Mouse (Mus musculus) heart, embryonic 11.5 days (tissue): ENCODE measurements around the gene Kcnh4. TPM values are rescaled to one million over a fixed set of nuclear protein-coding genes. Genes with fewer than 3 reads are reported as not detected.

ENCODE experiments used
- ATAC-seq: fragments of 200-750 bp; cut with Nextera tagmentation; replicated peaks from 2 replicates; pipeline ENCODE4 v1.8.0; 2017; ENCODE audit warnings: moderate library complexity; ENCODE audit not compliant: insufficient number of reproducible peaks, low FRiP score, low TSS enrichment
- H3K27ac ChIP-seq: fragments of 300-500 bp; sonication (generic); 2 replicates; pipeline ENCODE4 v1.5.1; 2014; ENCODE audit warnings: mild to moderate bottlenecking, low read depth, low read length
- H3K27me3 ChIP-seq: fragments of 300-500 bp; sonication (generic); 2 replicates; pipeline ENCODE4 v1.6.1; 2014; ENCODE audit warnings: mild to moderate bottlenecking, low read length, mixed read lengths; ENCODE audit not compliant: control insufficient read depth, insufficient read depth
- H3K36me3 ChIP-seq: fragments of 300-500 bp; sonication (generic); 2 replicates; pipeline ENCODE4 v1.6.1; 2014; ENCODE audit warnings: mild to moderate bottlenecking, low read length, moderate library complexity, mixed read lengths; ENCODE audit not compliant: control insufficient read depth, insufficient read depth
- H3K4me1 ChIP-seq: fragments of 300-500 bp; sonication (generic); 2 replicates; pipeline ENCODE4 v1.6.1; 2014; ENCODE audit warnings: low read length; ENCODE audit not compliant: control insufficient read depth, insufficient read depth
- H3K4me2 ChIP-seq: fragments of 300-500 bp; sonication (generic); 2 replicates; pipeline ENCODE4 v1.6.1; 2014; ENCODE audit warnings: mild to moderate bottlenecking, moderate library complexity
- H3K4me3 ChIP-seq: fragments of 300-500 bp; sonication (generic); 2 replicates; pipeline ENCODE4 v1.5.1; 2014; ENCODE audit warnings: low read depth, low read length
- H3K9ac ChIP-seq: fragments of 300-500 bp; sonication (generic); 2 replicates; pipeline ENCODE4 v1.6.1; 2014; ENCODE audit warnings: mild to moderate bottlenecking, low read depth, low read length, moderate library complexity
- H3K9me3 ChIP-seq: fragments of 300-500 bp; sonication (generic); replicated peaks from 2 replicates; pipeline ENCODE4 v1.6.1; 2016; ENCODE audit warnings: low read length; ENCODE audit not compliant: control insufficient read depth
- WGBS: fragments of 180-500 bp; shearing (Covaris S2); extraction: QIAGEN DNeasy Blood & Tissue Kit; methylation state at CpG from one replicate; pipeline ENCODE4 v1.1.7; 2014; ENCODE audit not compliant: insufficient replicate concordance; 5-methylcytosine and 5-hydroxymethylcytosine counted together
- polyA plus RNA-seq: library from polyadenylated mRNA; unstranded; fragments of >200 nt; fragmentation: Nextera tagmentation; extraction: Ambion mirVana; gene quantifications from 2 replicates; pipeline ENCODE4 v1.2.1, GENCODE M21; 2014

Gene Kcnh4
- polyA plus RNA-seq, 1 experiment from 2014 or later: not detected

DNA sequence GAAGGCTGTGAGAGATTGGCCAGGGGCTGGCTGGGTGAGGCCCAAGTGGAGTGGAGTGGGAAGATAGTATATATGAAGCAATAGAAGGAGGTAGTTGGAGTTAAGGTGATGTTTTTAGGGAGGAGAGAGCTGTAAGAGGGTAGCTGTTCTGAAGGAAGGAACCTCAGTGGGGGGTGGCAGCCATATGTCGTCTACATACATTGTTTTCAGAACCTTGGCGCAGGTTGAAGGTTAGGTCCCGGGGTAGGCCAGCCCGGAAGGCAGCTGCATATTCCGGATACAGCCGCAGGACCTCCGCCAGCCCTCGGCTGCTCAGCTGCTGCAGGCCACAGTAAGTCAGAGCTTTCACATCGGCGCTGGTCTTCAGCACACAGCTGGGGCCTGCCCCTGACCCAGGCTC is 13.2 kb downstream of the Kcnh4 start:
- WGBS: 74% methylated on average over 10 of the region's 10 CpGs
- H3K27me3 ChIP-seq: peaks cover 49% of the 10 kb centered on the region
- ATAC-seq: no peak

DNA sequence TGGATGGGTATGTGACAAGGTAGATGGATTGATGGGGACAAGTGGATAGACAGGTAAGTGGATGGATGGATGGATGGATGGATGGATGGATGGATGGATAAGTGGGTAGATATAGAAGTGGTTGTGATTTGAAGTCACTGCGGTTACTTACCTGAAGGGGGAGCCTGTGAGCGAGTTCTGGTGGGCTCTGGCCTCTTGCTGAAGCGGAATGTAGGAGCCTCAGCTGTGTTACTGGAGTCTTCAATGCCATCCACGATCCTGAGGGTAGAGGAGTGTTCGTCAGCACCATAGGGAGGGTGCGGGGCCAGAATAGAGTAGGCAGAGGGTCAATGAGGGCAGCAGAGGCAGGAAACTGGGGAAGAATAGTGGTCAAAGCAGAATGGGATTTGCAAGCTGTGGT is 14.7 kb downstream of the Kcnh4 start:
- Histone ChIP-seq H3K4me1 (no peaks in the 10 kb centered on the region), H3K27ac (no peak overlapping the region), H3K27me3 (peaks cover 49% of the 10 kb centered on the region), H3K9ac (no peak overlapping the region), H3K9me3 (no peaks in the 10 kb centered on the region), H3K4me2 (no peak overlapping the region), H3K4me3 (no peak overlapping the region), H3K36me3 (no peaks in the 10 kb centered on the region)
- ATAC-seq: no peak
- 12% methylated on average over 6 of the region's 6 CpGs for WGBS

More for the DNA sequence above, 13.2 kb downstream of the Kcnh4 start:
- H3K4me2 ChIP-seq: no peak overlapping the region
- H3K9me3 ChIP-seq: no peaks in the 10 kb centered on the region
- H3K9ac ChIP-seq: no peak overlapping the region
- no peak overlapping the region for H3K4me3 ChIP-seq
- H3K4me1 ChIP-seq: no peaks in the 10 kb centered on the region
- no peak overlapping the region for H3K27ac ChIP-seq
- H3K36me3 ChIP-seq: no peaks in the 10 kb centered on the region

GRCm38 (mm10) chr11:100741348-100741747 is 18.4 kb downstream of the Kcnh4 start:
- ATAC-seq: no peak
- Histone ChIP-seq H3K9ac (no peak overlapping the region), H3K36me3 (no peaks in the 10 kb centered on the region), H3K9me3 (no peaks in the 10 kb centered on the region), H3K27ac (no peak overlapping the region), H3K27me3 (peaks cover 13% of the 10 kb centered on the region), H3K4me3 (no peak overlapping the region), H3K4me1 (peaks cover 13% of the 10 kb centered on the region), H3K4me2 (no peak overlapping the region)
- 65% methylated on average over 6 of the region's 6 CpGs for WGBS

DNA sequence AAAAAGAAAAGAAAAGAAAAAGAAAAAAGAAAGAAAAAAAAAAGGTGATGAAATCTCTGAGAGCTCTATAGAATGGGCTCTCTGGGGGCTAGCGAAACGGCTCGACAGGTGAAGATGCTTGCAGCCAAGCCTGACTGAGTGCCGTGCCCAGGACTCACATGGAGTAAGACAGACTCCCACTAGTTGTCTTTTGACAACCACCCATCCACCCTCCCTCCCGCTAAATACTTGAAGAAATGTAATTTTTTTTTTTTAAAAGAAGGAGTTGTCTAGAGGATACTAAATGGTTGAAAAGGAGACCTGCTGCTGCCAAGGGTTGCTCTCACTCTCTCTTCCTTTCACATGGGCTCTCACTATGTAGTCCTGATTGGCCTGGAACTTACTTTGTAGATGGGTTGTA is 21.0 kb downstream of the Kcnh4 start:
- WGBS: 21% methylated on average over 5 of the region's 5 CpGs
- peak overlapping the region; percentile 77 for H3K9ac ChIP-seq
- ATAC-seq: no peak
- H3K9me3 ChIP-seq: no peaks in the 10 kb centered on the region
- H3K4me3 ChIP-seq: peak overlapping the region; percentile 99
- H3K36me3 ChIP-seq: no peaks in the 10 kb centered on the region
- H3K4me2 ChIP-seq: peak overlapping the region; percentile 81
- peaks cover 6% of the 10 kb centered on the region; the same call in 1 of the 2 replicates for H3K27me3 ChIP-seq
- peak overlapping the region; percentile 80 for H3K27ac ChIP-seq
- peaks cover 19% of the 10 kb centered on the region for H3K4me1 ChIP-seq

DNA sequence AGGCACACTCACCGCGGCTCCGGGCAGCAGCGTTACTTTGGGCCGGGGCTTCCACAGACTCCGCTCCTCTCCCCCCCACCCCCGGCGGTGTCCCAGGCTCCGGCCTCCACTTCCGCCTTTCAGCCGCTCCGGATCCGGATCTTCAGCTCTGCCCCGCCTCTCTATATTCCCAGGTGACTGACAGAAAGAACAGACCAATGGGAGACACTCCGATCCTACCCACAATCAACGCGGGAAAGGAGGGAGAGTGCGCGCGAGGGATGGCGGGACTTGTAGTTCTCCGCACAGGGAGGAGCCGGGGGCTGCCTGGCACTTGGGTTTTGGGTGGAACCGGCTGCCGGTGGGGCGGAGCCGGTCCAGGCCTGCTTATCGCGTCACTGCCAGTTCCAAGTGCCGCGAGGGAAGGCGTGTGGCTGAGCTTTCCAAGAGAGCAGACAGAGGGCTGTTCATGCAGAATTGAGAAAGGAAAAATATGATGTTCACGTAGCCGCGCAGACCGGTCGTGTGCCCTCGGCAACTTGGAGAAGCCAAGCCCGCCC is 21.6 kb downstream of the Kcnh4 start, which contains the start of gene Rab5c:
Gene Rab5c (minus strand): TSS at position 150 of the 539 bp plus-strand sequence.
- Histone ChIP-seq H3K36me3 (no peaks in the 10 kb centered on the region), H3K27me3 (peaks cover 6% of the 10 kb centered on the region; the same call in 1 of the 2 replicates), H3K27ac (peak within 1 kb of the TSS; percentile 80), H3K4me2 (peak within 1 kb of the TSS; percentile 92), H3K9me3 (no peaks in the 10 kb centered on the region), H3K4me1 (peaks cover 19% of the 10 kb centered on the region), H3K4me3 (peak within 1 kb of the TSS; percentile 99), H3K9ac (peak within 1 kb of the TSS; percentile 98)
- ATAC-seq: peak; percentile 99
- under 1% methylated on average over 39 of the region's 39 CpGs for WGBS

DNA sequence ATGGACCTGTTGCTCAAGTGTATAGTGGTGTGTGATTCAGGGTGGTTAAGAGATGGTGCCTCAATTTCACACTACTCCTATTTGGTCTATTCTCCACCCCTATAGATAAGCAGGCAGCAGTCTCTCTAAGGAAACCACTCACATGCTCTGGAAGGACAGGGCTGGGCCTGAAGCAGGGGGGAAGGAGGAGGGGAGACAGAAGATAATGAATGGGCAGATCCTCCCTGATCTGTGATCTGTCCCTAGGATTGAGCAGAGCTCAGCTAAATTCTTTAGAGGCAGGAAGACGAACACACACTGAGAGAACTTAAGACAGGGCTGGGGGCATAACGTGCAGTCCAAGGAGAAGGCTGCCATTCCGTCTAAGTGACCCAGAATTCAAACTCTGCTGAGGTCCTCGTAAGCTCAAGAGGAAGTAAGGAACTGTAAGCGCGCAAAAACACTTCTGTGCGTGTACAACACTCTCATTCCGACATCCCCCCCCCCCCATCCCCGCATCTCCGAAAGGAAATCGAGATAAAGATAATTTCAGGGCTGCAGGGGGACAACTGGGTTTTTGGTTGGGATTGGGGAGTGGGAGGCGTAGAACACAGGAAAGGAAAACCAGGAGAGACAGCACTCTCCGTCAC is 22.5 kb downstream of the Kcnh4 start:
- Histone ChIP-seq H3K4me2 (peak overlapping the region; percentile 92), H3K4me3 (peak overlapping the region; percentile 99), H3K9me3 (no peaks in the 10 kb centered on the region), H3K27me3 (peaks cover 4% of the 10 kb centered on the region; the same call in 1 of the 2 replicates), H3K9ac (peak overlapping the region; percentile 98), H3K36me3 (no peaks in the 10 kb centered on the region), H3K4me1 (peaks cover 19% of the 10 kb centered on the region), H3K27ac (peak overlapping the region; percentile 65)
- 2% methylated on average over 13 of the region's 13 CpGs for WGBS
- no peak for ATAC-seq

- Histone ChIP-seq H3K4me3 (peak overlapping the region; percentile 99), H3K27me3 (peaks cover 4% of the 10 kb centered on the region; the same call in 1 of the 2 replicates), H3K4me1 (peaks cover 19% of the 10 kb centered on the region), H3K9ac (peak overlapping the region; percentile 98), H3K9me3 (no peaks in the 10 kb centered on the region), H3K36me3 (no peaks in the 10 kb centered on the region), H3K27ac (peak overlapping the region; percentile 65; the same call in 1 of the 2 replicates), H3K4me2 (peak overlapping the region; percentile 92)
- ATAC-seq: no peak
- WGBS: 62% methylated on average over 4 of the region's 4 CpGs
Measured at GRCm38 (mm10) chr11:100736746-100737080, 23.0 kb downstream of the Kcnh4 start.

GRCm38 (mm10) chr11:100735954-100736745 is 23.6 kb downstream of the Kcnh4 start:
- Histone ChIP-seq H3K9ac (peak overlapping the region; percentile 98), H3K27me3 (peaks cover 2% of the 10 kb centered on the region; the same call in 1 of the 2 replicates), H3K9me3 (no peaks in the 10 kb centered on the region), H3K36me3 (no peaks in the 10 kb centered on the region), H3K4me3 (peak overlapping the region; percentile 99), H3K27ac (0 out of 2 replicates have a peak overlapping the region, but pooled peaks have one; percentile 65), H3K4me2 (peak overlapping the region; percentile 92), H3K4me1 (peaks cover 19% of the 10 kb centered on the region)
- WGBS: 59% methylated on average over 14 of the region's 14 CpGs
- ATAC-seq: no peak
